Mouse (Mus musculus) G1E (cell line): ENCODE measurements around the gene Creb3l4.

ENCODE experiments used
- CTCF ChIP-seq: IDR thresholded peaks from 2 replicates; pipeline ENCODE4 v1.5.1; 2012; ENCODE audit warnings: low read depth, low read length, inconsistent platforms, mixed read lengths
- GATA1 ChIP-seq: IDR thresholded peaks from 2 replicates; pipeline ENCODE4 v1.6.1; 2012; ENCODE audit warnings: borderline replicate concordance, low read length, inconsistent platforms, mixed read lengths
- GATA2 ChIP-seq: IDR thresholded peaks from 2 replicates; pipeline ENCODE4 v1.6.1; 2012; ENCODE audit warnings: low read depth, low read length, inconsistent platforms, borderline replicate concordance
- TAL1 ChIP-seq: conservative IDR thresholded peaks from 2 replicates; pipeline ENCODE4 v1.6.1; 2012; ENCODE audit warnings: low read depth, low read length, inconsistent platforms, mixed read lengths

- TF ChIP-seq TAL1 (no peak), CTCF (no peak), GATA1 (no peak), GATA2 (no peak)
Measured at GRCm38 (mm10) chr3:90276858-90277257, 33.5 kb upstream of the Creb3l4 start.
